Mouse (Mus musculus): ENCODE data around the gene Gstk1. TPM values are rescaled to one million over a fixed set of nuclear protein-coding genes. Genes with fewer than 3 reads are reported as not detected.
A peak's percentile ranks its signal among the peaks of the same experiment; 100 is the strongest.

The Gstk1 gene
- polyA plus RNA-seq, 1 experiment from 2014 or later, result 18.4 TPM

GRCm38 (mm10) chr6:42264626-42265312 lies 19.0 kb downstream of the Gstk1 start, which contains the start of gene Casp2:
Casp2 (plus strand) TSS chr6:42264985.
- under 1% methylated on average over 49 of the region's 51 CpGs for WGBS
- H3K27ac ChIP-seq (ENCODE audit: low read length), result peak within 1 kb of the TSS; percentile 90

GRCm38 (mm10) chr6:42265391-42266330 lies 19.9 kb downstream of the Gstk1 start:
- Histone ChIP-seq H3K27me3 (ENCODE audit: control insufficient read depth, insufficient read depth, low read length) (no peaks in the 10 kb centered on the region), H3K9ac (ENCODE audit: low read length) (peak overlapping the region; percentile 94), H3K27ac (ENCODE audit: low read length) (peak overlapping the region; percentile 90), H3K4me1 (ENCODE audit: control insufficient read depth, insufficient read depth, low read length) (peaks cover 10% of the 10 kb centered on the region; the same call in 1 of the 2 replicates), H3K4me3 (ENCODE audit: low read length) (peak overlapping the region; percentile 82), H3K36me3 (ENCODE audit: control insufficient read depth, insufficient read depth) (peaks cover 29% of the 10 kb centered on the region), H3K4me2 (ENCODE audit: low read depth, low read length) (peak overlapping the region; percentile 82), H3K9me3 (replicated peaks; ENCODE audit: control insufficient read depth, low read length) (no peaks in the 10 kb centered on the region)
- ATAC-seq (replicated peaks; ENCODE audit: extremely low read depth, insufficient read depth, low FRiP score), result no peak
- under 1% methylated on average over 21 of the region's 21 CpGs for whole genome bisulfite sequencing

More at GRCm38 (mm10) chr6:42264626-42265312, 19.0 kb downstream of the Gstk1 start, which contains the start of gene Casp2:
- Histone ChIP-seq H3K27me3 (ENCODE audit: control insufficient read depth, insufficient read depth, low read length) (no peaks in the 10 kb centered on the region), H3K36me3 (ENCODE audit: control insufficient read depth, insufficient read depth) (peaks cover 25% of the 10 kb centered on the region), H3K4me2 (ENCODE audit: low read depth, low read length) (peak within 1 kb of the TSS; percentile 82), H3K9ac (ENCODE audit: low read length) (peak within 1 kb of the TSS; percentile 94), H3K4me3 (ENCODE audit: low read length) (peak within 1 kb of the TSS; percentile 82), H3K9me3 (replicated peaks; ENCODE audit: control insufficient read depth, low read length) (no peaks in the 10 kb centered on the region), H3K4me1 (ENCODE audit: control insufficient read depth, insufficient read depth, low read length) (peaks cover 7% of the 10 kb centered on the region; the same call in 1 of the 2 replicates)
- peak; percentile 99 for ATAC-seq (replicated peaks; ENCODE audit: extremely low read depth, insufficient read depth, low FRiP score)

- peak; percentile 64 for ATAC-seq (replicated peaks; ENCODE audit: extremely low read depth, insufficient read depth, low FRiP score)
Measured at GRCm38 (mm10) chr6:42270817-42271216, 25.1 kb downstream of the Gstk1 start.

GRCm38 (mm10) chr6:42276151-42276550 lies 30.4 kb downstream of the Gstk1 start:
- Histone ChIP-seq H3K36me3 (ENCODE audit: control insufficient read depth, insufficient read depth) (peaks cover 74% of the 10 kb centered on the region), H3K27me3 (ENCODE audit: control insufficient read depth, insufficient read depth, low read length) (no peaks in the 10 kb centered on the region), H3K4me1 (ENCODE audit: control insufficient read depth, insufficient read depth, low read length) (peaks cover 2% of the 10 kb centered on the region; the same call in 1 of the 2 replicates), H3K27ac (ENCODE audit: low read length) (no peak overlapping the region), H3K9ac (ENCODE audit: low read length) (no peak overlapping the region), H3K9me3 (replicated peaks; ENCODE audit: control insufficient read depth, low read length) (no peaks in the 10 kb centered on the region), H3K4me2 (ENCODE audit: low read depth, low read length) (no peak overlapping the region), H3K4me3 (ENCODE audit: low read length) (no peak overlapping the region)
- 54% methylated on average over 2 of the region's 2 CpGs for WGBS
- no peak for ATAC-seq (replicated peaks; ENCODE audit: extremely low read depth, insufficient read depth, low FRiP score)

More at GRCm38 (mm10) chr6:42270817-42271216, 25.1 kb downstream of the Gstk1 start:
- no peak overlapping the region for H3K4me3 ChIP-seq (ENCODE audit: low read length)
- H3K4me2 ChIP-seq (ENCODE audit: low read depth, low read length), result no peak overlapping the region
- H3K27ac ChIP-seq (ENCODE audit: low read length), result no peak overlapping the region
- H3K27me3 ChIP-seq (ENCODE audit: control insufficient read depth, insufficient read depth, low read length), result no peaks in the 10 kb centered on the region
- H3K9me3 ChIP-seq (replicated peaks; ENCODE audit: control insufficient read depth, low read length), result no peaks in the 10 kb centered on the region
- peaks cover 10% of the 10 kb centered on the region; the same call in 1 of the 2 replicates for H3K4me1 ChIP-seq (ENCODE audit: control insufficient read depth, insufficient read depth, low read length)
- peaks cover 59% of the 10 kb centered on the region for H3K36me3 ChIP-seq (ENCODE audit: control insufficient read depth, insufficient read depth)
- H3K9ac ChIP-seq (ENCODE audit: low read length), result no peak overlapping the region

GRCm38 (mm10) chr6:42282865-42283528 lies 37.3 kb downstream of the Gstk1 start:
- H3K9ac ChIP-seq (ENCODE audit: low read length), result no peak overlapping the region
- H3K4me2 ChIP-seq (ENCODE audit: low read depth, low read length), result no peak overlapping the region
- no peaks in the 10 kb centered on the region for H3K9me3 ChIP-seq (replicated peaks; ENCODE audit: control insufficient read depth, low read length)
- no peak overlapping the region for H3K4me3 ChIP-seq (ENCODE audit: low read length)
- peak overlapping the region; percentile 45 for H3K27ac ChIP-seq (ENCODE audit: low read length)
- no peak; the same call in 1 of the 2 replicates for ATAC-seq (replicated peaks; ENCODE audit: extremely low read depth, insufficient read depth, low FRiP score)
- WGBS, result 53% methylated on average over 5 of the region's 5 CpGs
- peaks cover 11% of the 10 kb centered on the region for H3K4me1 ChIP-seq (ENCODE audit: control insufficient read depth, insufficient read depth, low read length)
- H3K36me3 ChIP-seq (ENCODE audit: control insufficient read depth, insufficient read depth), result peaks cover 37% of the 10 kb centered on the region
- H3K27me3 ChIP-seq (ENCODE audit: control insufficient read depth, insufficient read depth, low read length), result no peaks in the 10 kb centered on the region

GRCm38 (mm10) chr6:42286448-42286847 lies 40.7 kb downstream of the Gstk1 start, which contains the start of gene Clcn1:
Clcn1 (plus strand) TSS chr6:42286685.
- H3K9ac ChIP-seq (ENCODE audit: low read length), result peak within 1 kb of the TSS; percentile 11; the same call in 1 of the 2 replicates
- H3K27me3 ChIP-seq (ENCODE audit: control insufficient read depth, insufficient read depth, low read length), result no peaks in the 10 kb centered on the region
- no peak for ATAC-seq (replicated peaks; ENCODE audit: extremely low read depth, insufficient read depth, low FRiP score)
- H3K27ac ChIP-seq (ENCODE audit: low read length), result 0 out of 2 replicates have a peak within 1 kb of the TSS, but pooled peaks have one; percentile 21
- no peak within 1 kb of the TSS for H3K4me2 ChIP-seq (ENCODE audit: low read depth, low read length)
- no peak within 1 kb of the TSS for H3K4me3 ChIP-seq (ENCODE audit: low read length)
- 53% methylated on average over 4 of the region's 5 CpGs for WGBS
- no peaks in the 10 kb centered on the region for H3K9me3 ChIP-seq (replicated peaks; ENCODE audit: control insufficient read depth, low read length)
- peaks cover 13% of the 10 kb centered on the region for H3K36me3 ChIP-seq (ENCODE audit: control insufficient read depth, insufficient read depth)
- H3K4me1 ChIP-seq (ENCODE audit: control insufficient read depth, insufficient read depth, low read length), result peaks cover 11% of the 10 kb centered on the region

GRCm38 (mm10) chr6:42287562-42287961 lies 41.8 kb downstream of the Gstk1 start:
- ATAC-seq (replicated peaks; ENCODE audit: extremely low read depth, insufficient read depth, low FRiP score), result no peak
- Histone ChIP-seq H3K36me3 (ENCODE audit: control insufficient read depth, insufficient read depth) (0 out of 2 replicates have a peak, but pooled peaks cover 3% of the 10 kb centered on the region), H3K4me3 (ENCODE audit: low read length) (no peak overlapping the region), H3K4me2 (ENCODE audit: low read depth, low read length) (no peak overlapping the region), H3K9me3 (replicated peaks; ENCODE audit: control insufficient read depth, low read length) (no peaks in the 10 kb centered on the region), H3K27ac (ENCODE audit: low read length) (no peak overlapping the region), H3K9ac (ENCODE audit: low read length) (no peak overlapping the region), H3K27me3 (ENCODE audit: control insufficient read depth, insufficient read depth, low read length) (no peaks in the 10 kb centered on the region), H3K4me1 (ENCODE audit: control insufficient read depth, insufficient read depth, low read length) (peaks cover 11% of the 10 kb centered on the region)

GRCm38 (mm10) chr6:42293327-42293726 lies 47.6 kb downstream of the Gstk1 start:
- H3K4me1 ChIP-seq (ENCODE audit: control insufficient read depth, insufficient read depth, low read length), result no peaks in the 10 kb centered on the region
- H3K4me2 ChIP-seq (ENCODE audit: low read depth, low read length), result no peak overlapping the region
- H3K27ac ChIP-seq (ENCODE audit: low read length), result no peak overlapping the region
- ATAC-seq (replicated peaks; ENCODE audit: extremely low read depth, insufficient read depth, low FRiP score), result no peak
- no peaks in the 10 kb centered on the region for H3K9me3 ChIP-seq (replicated peaks; ENCODE audit: control insufficient read depth, low read length)
- 0 out of 2 replicates have a peak, but pooled peaks cover 3% of the 10 kb centered on the region for H3K36me3 ChIP-seq (ENCODE audit: control insufficient read depth, insufficient read depth)
- H3K27me3 ChIP-seq (ENCODE audit: control insufficient read depth, insufficient read depth, low read length), result no peaks in the 10 kb centered on the region
- no peak overlapping the region for H3K4me3 ChIP-seq (ENCODE audit: low read length)
- WGBS, result 81% methylated on average over 6 of the region's 6 CpGs
- no peak overlapping the region for H3K9ac ChIP-seq (ENCODE audit: low read length)
